Mouse (Mus musculus) liver, postnatal 0 days (tissue): Measurements from ENCODE around the gene Fgf18. TPM values are rescaled to one million over a fixed set of nuclear protein-coding genes. Genes with fewer than 3 reads are reported as not detected.

Source experiments
- ATAC-seq: fragments of 200-750 bp; cut with Nextera tagmentation; 2 replicates; pipeline ENCODE4 v1.8.0; 2017; ENCODE audit warnings: mild to moderate bottlenecking, moderate library complexity
- DNase-seq: peaks from one replicate; pipeline ENCODE4 v3.0.0-alpha.2; 2016
- H3K27ac ChIP-seq: fragments of 300-500 bp; sonication (generic); 2 replicates; pipeline ENCODE4 v1.5.1; 2014; ENCODE audit warnings: antibody characterized with exemption, moderate library complexity, mild to moderate bottlenecking, low read depth
- H3K27me3 ChIP-seq: fragments of 300-500 bp; sonication (generic); 2 replicates; pipeline ENCODE4 v1.6.1; 2014; ENCODE audit warnings: low read length, control low read depth, mixed read lengths; ENCODE audit not compliant: insufficient read depth
- H3K36me3 ChIP-seq: fragments of 300-500 bp; sonication (generic); replicated peaks from 2 replicates; pipeline ENCODE4 v1.6.1; 2014; ENCODE audit warnings: mild to moderate bottlenecking, control low read depth, low read length, moderate library complexity, mixed read lengths; ENCODE audit not compliant: insufficient read depth
- H3K4me1 ChIP-seq: fragments of 300-500 bp; sonication (generic); 2 replicates; pipeline ENCODE4 v1.6.1; 2014; ENCODE audit warnings: antibody characterized with exemption, mild to moderate bottlenecking, control low read depth; ENCODE audit not compliant: insufficient read depth
- H3K4me2 ChIP-seq: fragments of 300-500 bp; sonication (generic); 2 replicates; pipeline ENCODE4 v1.6.1; 2014; ENCODE audit warnings: low read depth, mild to moderate bottlenecking, low read length, moderate library complexity, mixed read lengths
- H3K4me3 ChIP-seq: fragments of 300-500 bp; sonication (generic); 2 replicates; pipeline ENCODE4 v1.5.1; 2014; ENCODE audit warnings: low read depth, low read length
- H3K9ac ChIP-seq: fragments of 300-500 bp; sonication (generic); replicated peaks from 2 replicates; pipeline ENCODE4 v1.6.1; 2014; ENCODE audit warnings: mild to moderate bottlenecking, moderate library complexity
- H3K9me3 ChIP-seq: fragments of 300-500 bp; sonication (generic); 2 replicates; pipeline ENCODE4 v1.6.1; 2016; ENCODE audit warnings: mild to moderate bottlenecking, control low read depth, low read length, mixed read lengths
- CTCF ChIP-seq: sonication (generic); IDR thresholded peaks from 2 replicates; pipeline ENCODE4 v1.5.1; 2016; ENCODE audit warnings: antibody characterized with exemption, low read depth
- EP300 ChIP-seq: IDR thresholded peaks from 2 replicates; pipeline ENCODE4 v1.6.1; 2016; ENCODE audit warnings: antibody characterized with exemption, low read depth, mild to moderate bottlenecking
- WGBS: fragments of 180-500 bp; shearing (Covaris S2); extraction: QIAGEN DNeasy Blood & Tissue Kit; methylation state at CpG from one replicate; pipeline ENCODE4 v1.1.7; 2014; ENCODE audit not compliant: insufficient replicate concordance; 5-methylcytosine and 5-hydroxymethylcytosine counted together
- polyA plus RNA-seq: library from polyadenylated mRNA; unstranded; fragments of >200 nt; fragmentation: Nextera tagmentation; extraction: Ambion mirVana; gene quantifications from 2 replicates; pipeline ENCODE4 v1.2.1, GENCODE M21; 2015

Fgf18 gene
- polyA plus RNA-seq, 1 experiment from 2014 or later, result 0.13 TPM

DNA sequence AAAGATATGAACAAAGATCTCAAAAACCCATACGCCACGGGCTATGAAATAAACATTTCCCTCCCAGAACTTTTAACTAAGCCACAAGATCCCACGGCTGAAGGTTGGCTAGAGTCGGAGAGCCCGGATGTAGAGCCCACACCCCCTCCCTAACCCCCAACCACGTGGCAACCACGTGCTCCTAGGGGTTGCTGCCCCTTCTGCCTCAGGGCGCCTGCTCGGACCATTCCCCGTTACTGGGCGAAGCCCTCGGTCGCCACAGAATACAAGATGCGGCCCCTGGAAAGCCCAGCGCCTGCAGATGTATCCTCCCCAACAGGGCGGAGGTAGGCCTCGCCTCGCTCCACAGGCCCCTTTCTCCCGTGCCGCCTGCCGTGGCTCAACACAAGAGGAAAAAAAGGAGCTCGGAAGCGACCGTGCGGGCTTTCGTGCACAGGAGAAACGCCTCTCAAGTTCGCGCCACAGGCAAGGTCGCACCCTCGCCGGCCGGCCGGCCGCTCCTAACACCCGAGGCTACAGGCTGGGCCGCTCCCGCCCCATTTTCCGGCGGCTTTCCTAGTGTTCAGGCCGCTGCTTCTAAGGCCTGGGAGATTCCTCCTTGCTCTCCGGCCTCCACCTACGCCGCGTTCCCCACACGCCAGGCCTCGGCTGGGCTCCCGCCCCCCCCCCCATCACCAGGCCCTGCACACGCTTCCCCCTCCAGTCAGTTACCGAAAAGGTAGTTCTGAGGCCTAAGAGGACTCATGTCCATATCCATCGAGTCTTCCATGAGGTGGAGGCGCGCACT lies 15.2 kb upstream of the Fgf18 start:
- Histone ChIP-seq H3K9me3 (no peaks in the 10 kb centered on the region), H3K27me3 (no peaks in the 10 kb centered on the region), H3K4me2 (peak overlapping the region; percentile 97), H3K36me3 (peaks cover 32% of the 10 kb centered on the region), H3K4me3 (peak overlapping the region; percentile 89), H3K4me1 (peaks cover 10% of the 10 kb centered on the region), H3K27ac (peak overlapping the region; percentile 83), H3K9ac (peak overlapping the region; percentile 84)
- WGBS, result 3% methylated on average over 49 of the region's 53 CpGs
- TF ChIP-seq EP300 (peak; percentile 36; the same call in 1 of the 2 replicates), CTCF (no peak)
- peak; percentile 79 for DNase-seq
- peak; percentile 52 for ATAC-seq

GRCm38 (mm10) chr11:33159741-33160140 lies 12.5 kb upstream of the Fgf18 start:
- peaks cover 10% of the 10 kb centered on the region for H3K4me1 ChIP-seq
- H3K9ac ChIP-seq, result no peak overlapping the region
- no peak for ATAC-seq
- H3K4me2 ChIP-seq, result no peak overlapping the region
- H3K36me3 ChIP-seq, result peaks cover 54% of the 10 kb centered on the region
- no peak for TF ChIP-seq CTCF
- no peak for TF ChIP-seq EP300
- no peak overlapping the region for H3K27ac ChIP-seq
- no peaks in the 10 kb centered on the region for H3K9me3 ChIP-seq
- no peak overlapping the region for H3K4me3 ChIP-seq
- 85% methylated on average over 3 of the region's 3 CpGs for WGBS
- H3K27me3 ChIP-seq, result no peaks in the 10 kb centered on the region
- DNase-seq, result no peak

GRCm38 (mm10) chr11:33157453-33158196 lies 10.4 kb upstream of the Fgf18 start:
- no peak for ATAC-seq
- TF ChIP-seq CTCF, result no peak
- no peak for TF ChIP-seq EP300
- Histone ChIP-seq H3K4me2 (no peak overlapping the region), H3K36me3 (peaks cover 70% of the 10 kb centered on the region), H3K27me3 (no peaks in the 10 kb centered on the region), H3K4me1 (peaks cover 4% of the 10 kb centered on the region; the same call in 1 of the 2 replicates), H3K9ac (no peak overlapping the region), H3K27ac (no peak overlapping the region), H3K9me3 (no peaks in the 10 kb centered on the region), H3K4me3 (no peak overlapping the region)
- 74% methylated on average over 2 of the region's 2 CpGs for WGBS
- DNase-seq, result no peak

GRCm38 (mm10) chr11:33156436-33157015 lies 9.3 kb upstream of the Fgf18 start:
- Histone ChIP-seq H3K4me3 (no peak overlapping the region), H3K9ac (no peak overlapping the region), H3K27ac (no peak overlapping the region), H3K4me1 (no peaks in the 10 kb centered on the region), H3K4me2 (no peak overlapping the region), H3K9me3 (no peaks in the 10 kb centered on the region), H3K27me3 (no peaks in the 10 kb centered on the region), H3K36me3 (peaks cover 76% of the 10 kb centered on the region)
- TF ChIP-seq EP300, result no peak
- TF ChIP-seq CTCF, result no peak
- WGBS, result 79% methylated on average over 4 of the region's 4 CpGs
- DNase-seq (no peak), ATAC-seq (no peak)

- no peak for DNase-seq
- Histone ChIP-seq H3K4me2 (no peak overlapping the region), H3K9ac (no peak overlapping the region), H3K27me3 (no peaks in the 10 kb centered on the region), H3K36me3 (peaks cover 73% of the 10 kb centered on the region), H3K9me3 (no peaks in the 10 kb centered on the region), H3K27ac (no peak overlapping the region), H3K4me1 (no peaks in the 10 kb centered on the region), H3K4me3 (no peak overlapping the region)
- ATAC-seq, result no peak
- no peak for TF ChIP-seq EP300
- no peak for TF ChIP-seq CTCF
- WGBS, result 73% methylated on average over 3 of the region's 3 CpGs
Measured at GRCm38 (mm10) chr11:33154459-33154858, 7.3 kb upstream of the Fgf18 start.

- Histone ChIP-seq H3K36me3 (peaks cover 60% of the 10 kb centered on the region), H3K4me1 (peaks cover 2% of the 10 kb centered on the region), H3K4me2 (no peak overlapping the region), H3K27ac (no peak overlapping the region), H3K9ac (no peak overlapping the region), H3K4me3 (no peak overlapping the region), H3K9me3 (no peaks in the 10 kb centered on the region), H3K27me3 (peaks cover 4% of the 10 kb centered on the region)
- 76% methylated on average over 1 of the region's 1 CpGs for whole genome bisulfite sequencing
- TF ChIP-seq EP300 (no peak), CTCF (no peak)
- DNase-seq (no peak), ATAC-seq (no peak)
Measured at GRCm38 (mm10) chr11:33152997-33153396, 5.8 kb upstream of the Fgf18 start.
